Mouse (Mus musculus): Measurements from ENCODE around the gene Mgat5.

DNA sequence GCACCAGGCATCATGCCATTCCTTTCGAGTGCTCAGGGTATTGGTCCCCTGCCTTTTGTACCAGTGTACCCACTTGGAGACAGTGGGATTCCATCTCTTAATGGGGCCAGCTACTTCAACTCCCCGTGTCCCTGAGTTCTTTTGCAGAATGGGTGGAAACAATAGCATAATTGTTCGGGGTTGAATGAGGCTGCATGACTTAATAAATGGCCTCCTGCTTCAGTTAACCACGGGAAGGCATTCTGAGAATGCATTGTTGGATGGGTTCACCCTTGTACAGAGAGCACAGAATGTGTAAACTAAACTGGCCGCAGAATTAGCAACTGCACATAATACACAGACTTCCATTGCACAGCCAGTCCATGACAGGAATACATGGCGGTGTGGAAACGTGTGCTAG, 214.8 kb downstream of the Mgat5 start:
- TF ChIP-seq GATA1 (IDR thresholded peaks at IDR 0.05; ENCODE audit: borderline replicate concordance, low read length) (no peak), FLI1 (IDR thresholded peaks at IDR 0.05; ENCODE audit: low read length) (no peak)
